Mouse (Mus musculus) liver, embryonic 16.5 days (tissue): ENCODE results near the gene Olfr1229. TPM values are rescaled to one million over a fixed set of nuclear protein-coding genes. Genes with fewer than 3 reads are reported as not detected.

Experiments used
- ATAC-seq: fragments of 200-750 bp; cut with Nextera tagmentation; 2 replicates; pipeline ENCODE4 v1.8.0; 2017; ENCODE audit warnings: low read depth, mild to moderate bottlenecking, moderate number of reproducible peaks, moderate library complexity
- H3K27ac ChIP-seq: fragments of 300-500 bp; sonication (generic); 2 replicates; pipeline ENCODE4 v1.5.1; 2014; ENCODE audit warnings: mild to moderate bottlenecking, low read length
- H3K27me3 ChIP-seq: fragments of 300-500 bp; sonication (generic); 2 replicates; pipeline ENCODE4 v1.6.1; 2014; ENCODE audit warnings: low read depth, low read length, mixed read lengths; ENCODE audit not compliant: control insufficient read depth, insufficient read depth
- H3K36me3 ChIP-seq: fragments of 300-500 bp; sonication (generic); 2 replicates; pipeline ENCODE4 v1.6.1; 2014; ENCODE audit warnings: mild to moderate bottlenecking; ENCODE audit not compliant: control insufficient read depth, insufficient read depth
- H3K4me1 ChIP-seq: fragments of 300-500 bp; sonication (generic); 2 replicates; pipeline ENCODE4 v1.6.1; 2014; ENCODE audit warnings: low read depth, low read length, mixed read lengths; ENCODE audit not compliant: control insufficient read depth
- H3K4me2 ChIP-seq: fragments of 300-500 bp; sonication (generic); 2 replicates; pipeline ENCODE4 v1.6.1; 2014; ENCODE audit warnings: low read depth, low read length, mixed read lengths
- H3K4me3 ChIP-seq: fragments of 300-500 bp; sonication (generic); 2 replicates; pipeline ENCODE4 v1.5.1; 2014; ENCODE audit warnings: low read depth, mild to moderate bottlenecking, low read length
- H3K9ac ChIP-seq: fragments of 300-500 bp; sonication (generic); 2 replicates; pipeline ENCODE4 v1.6.1; 2014; ENCODE audit warnings: low read depth, low read length
- H3K9me3 ChIP-seq: fragments of 300-500 bp; sonication (generic); replicated peaks from 2 replicates; pipeline ENCODE4 v1.6.1; 2016; ENCODE audit warnings: low read length; ENCODE audit not compliant: control insufficient read depth
- WGBS: fragments of 180-500 bp; shearing (Covaris S2); extraction: QIAGEN DNeasy Blood & Tissue Kit; methylation state at CpG from one replicate; pipeline ENCODE4 v1.1.7; 2014; ENCODE audit not compliant: insufficient replicate concordance; 5-methylcytosine and 5-hydroxymethylcytosine counted together
- polyA plus RNA-seq: library from polyadenylated mRNA; unstranded; fragments of >200 nt; fragmentation: Nextera tagmentation; extraction: Ambion mirVana; gene quantifications from 2 replicates; pipeline ENCODE4 v1.2.1, GENCODE M21; 2015

Gene Olfr1229
- polyA plus RNA-seq, result not detected in 2 replicates

- no peak for ATAC-seq
- H3K9ac ChIP-seq, result no peak within 1 kb of the TSS
- H3K4me3 ChIP-seq, result no peak within 1 kb of the TSS
- H3K4me2 ChIP-seq, result no peak within 1 kb of the TSS
- H3K9me3 ChIP-seq, result no peaks in the 10 kb centered on the region
- H3K27me3 ChIP-seq, result no peaks in the 10 kb centered on the region
- H3K27ac ChIP-seq, result no peak within 1 kb of the TSS
- no peaks in the 10 kb centered on the region for H3K36me3 ChIP-seq
- no peaks in the 10 kb centered on the region for H3K4me1 ChIP-seq
- WGBS, result 51% methylated on average over 2 of the region's 2 CpGs
These were observed at the start of gene Olfr1229 for GRCm38 (mm10) chr2:89287914-89288313. Gene Olfr1229 (minus strand): TSS chr2:89288014.

DNA sequence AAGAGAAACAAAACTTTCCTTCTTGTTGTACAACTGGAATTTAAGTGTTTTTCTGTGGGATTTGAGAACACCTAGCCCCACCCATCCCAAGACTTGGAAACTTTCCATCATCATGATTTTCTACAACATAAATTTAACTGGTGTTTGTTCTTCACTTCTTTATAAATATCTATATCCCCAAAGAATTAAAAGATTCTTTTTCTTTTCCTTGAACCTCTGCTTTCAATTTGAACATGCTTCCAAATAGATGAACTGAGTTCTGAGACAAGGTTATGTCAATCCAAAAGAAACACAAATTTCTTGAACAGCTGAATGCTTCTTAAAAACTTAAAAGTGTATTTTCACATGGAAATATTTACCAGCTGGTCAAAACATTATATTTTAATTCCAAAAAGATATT lies 41.8 kb upstream of the Olfr1229 start, which contains the start of gene Olfr1232:
Gene Olfr1232 (minus strand): TSS at position 101 of the 400 bp plus-strand sequence.
- no peak within 1 kb of the TSS for H3K9ac ChIP-seq
- H3K4me1 ChIP-seq, result no peaks in the 10 kb centered on the region
- no peaks in the 10 kb centered on the region for H3K36me3 ChIP-seq
- H3K4me3 ChIP-seq, result no peak within 1 kb of the TSS
- no peak for ATAC-seq
- no peaks in the 10 kb centered on the region for H3K27me3 ChIP-seq
- no peak within 1 kb of the TSS for H3K4me2 ChIP-seq
- no peaks in the 10 kb centered on the region for H3K9me3 ChIP-seq
- no peak within 1 kb of the TSS for H3K27ac ChIP-seq

- ATAC-seq, result no peak
- Histone ChIP-seq H3K9ac (no peak within 1 kb of the TSS), H3K9me3 (no peaks in the 10 kb centered on the region), H3K27ac (no peak within 1 kb of the TSS), H3K4me1 (no peaks in the 10 kb centered on the region), H3K4me3 (no peak within 1 kb of the TSS), H3K36me3 (no peaks in the 10 kb centered on the region), H3K4me2 (no peak within 1 kb of the TSS), H3K27me3 (no peaks in the 10 kb centered on the region)
- 47% methylated on average over 2 of the region's 2 CpGs for WGBS
These were observed 19.2 kb upstream of the Olfr1229 start, which contains the start of gene Olfr1231 for GRCm38 (mm10) chr2:89306974-89307373. Gene Olfr1231 (minus strand): TSS chr2:89307074.

DNA sequence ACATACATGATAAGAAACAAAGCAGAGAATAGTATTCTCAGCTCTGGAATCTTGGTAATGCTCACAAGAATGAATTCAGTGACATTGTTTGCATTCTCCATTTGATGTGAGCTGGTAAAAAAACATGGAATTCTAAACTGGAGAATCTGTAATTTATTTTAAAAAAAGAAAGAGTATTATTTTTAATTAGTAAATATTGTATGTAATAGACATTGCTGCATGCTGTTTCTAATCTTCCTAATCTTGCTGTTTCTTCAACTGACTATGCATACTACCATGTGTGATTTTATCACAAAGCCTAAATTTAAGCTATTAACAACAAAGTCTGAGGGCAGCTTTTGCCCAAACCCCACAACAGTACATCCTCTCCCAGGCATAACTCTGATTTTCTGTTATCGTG lies 9.4 kb upstream of the Olfr1229 start, which contains the start of gene Olfr1230:
Gene Olfr1230 (minus strand): TSS at position 101 of the 400 bp plus-strand sequence.
- Histone ChIP-seq H3K27me3 (no peaks in the 10 kb centered on the region), H3K36me3 (no peaks in the 10 kb centered on the region), H3K9ac (no peak within 1 kb of the TSS), H3K4me3 (no peak within 1 kb of the TSS), H3K9me3 (no peaks in the 10 kb centered on the region), H3K4me1 (no peaks in the 10 kb centered on the region), H3K4me2 (no peak within 1 kb of the TSS), H3K27ac (no peak within 1 kb of the TSS)
- ATAC-seq, result no peak
- 67% methylated on average over 1 of the region's 1 CpGs for WGBS

- no peak within 1 kb of the TSS for H3K4me3 ChIP-seq
- no peaks in the 10 kb centered on the region for H3K4me1 ChIP-seq
- H3K9ac ChIP-seq, result no peak within 1 kb of the TSS
- H3K4me2 ChIP-seq, result no peak within 1 kb of the TSS
- H3K9me3 ChIP-seq, result no peaks in the 10 kb centered on the region
- no peak for ATAC-seq
- no peak within 1 kb of the TSS for H3K27ac ChIP-seq
- no peaks in the 10 kb centered on the region for H3K27me3 ChIP-seq
- no peaks in the 10 kb centered on the region for H3K36me3 ChIP-seq
These were observed 33.9 kb downstream of the Olfr1229 start, which contains the start of gene Olfr1228 for GRCm38 (mm10) chr2:89253962-89254361. Gene Olfr1228 (minus strand): TSS chr2:89254062.

Other genes starting within 250 kb of the Olfr1229 start
- not detected in 2 replicates for gene Olfr1218, start 226.8 kb downstream of the Olfr1229 start, polyA plus RNA-seq
- gene Olfr1219, start 204.5 kb downstream of the Olfr1229 start, polyA plus RNA-seq, result not detected in 2 replicates
- not detected in 2 replicates for gene Olfr1220, start 181.2 kb downstream of the Olfr1229 start, polyA plus RNA-seq
- not detected in 2 replicates for gene Olfr1221, start 170.7 kb downstream of the Olfr1229 start, polyA plus RNA-seq
- gene Olfr1222, start 155.0 kb downstream of the Olfr1229 start, polyA plus RNA-seq, result not detected in 2 replicates
- not detected in 2 replicates for gene Olfr1223, start 136.5 kb downstream of the Olfr1229 start, polyA plus RNA-seq
- gene Olfr1224-ps1, start 123.9 kb downstream of the Olfr1229 start, polyA plus RNA-seq, result not detected in 2 replicates
- not detected in 2 replicates for gene Olfr1225, start 113.3 kb downstream of the Olfr1229 start, polyA plus RNA-seq
- gene Olfr1226, start 88.0 kb downstream of the Olfr1229 start, polyA plus RNA-seq, result not detected in 2 replicates
- not detected in 2 replicates for gene Olfr1228, start 34.0 kb downstream of the Olfr1229 start, polyA plus RNA-seq
- gene Olfr1230, start 9.3 kb upstream of the Olfr1229 start, polyA plus RNA-seq, result not detected in 2 replicates
- gene Olfr1231, start 19.1 kb upstream of the Olfr1229 start, polyA plus RNA-seq, result not detected in 2 replicates
- gene Olfr1232, start 41.7 kb upstream of the Olfr1229 start, polyA plus RNA-seq, result not detected in 2 replicates
- not detected in 2 replicates for gene Olfr1233, start 54.4 kb upstream of the Olfr1229 start, polyA plus RNA-seq
- not detected in 2 replicates for gene Olfr1234, start 76.9 kb upstream of the Olfr1229 start, polyA plus RNA-seq
- not detected in 2 replicates for gene Olfr1238, start 121.7 kb upstream of the Olfr1229 start, polyA plus RNA-seq
- not detected in 2 replicates for gene Olfr1239, start 132.4 kb upstream of the Olfr1229 start, polyA plus RNA-seq
- not detected in 2 replicates for gene Olfr1240, start 155.0 kb upstream of the Olfr1229 start, polyA plus RNA-seq
- not detected in 2 replicates for gene Olfr1241, start 199.1 kb upstream of the Olfr1229 start, polyA plus RNA-seq
- gene Olfr1242, start 210.3 kb upstream of the Olfr1229 start, polyA plus RNA-seq, result not detected in 2 replicates
- not detected in 2 replicates for gene Olfr1243, start 243.5 kb upstream of the Olfr1229 start, polyA plus RNA-seq